Mouse (Mus musculus) lung, postnatal 36 days (tissue): ENCODE measurements around the gene Cdc42bpg.
"Not testable (repeated sequence)": the region's sequence is repeated elsewhere in the genome, so short reads cannot be mapped to it uniquely, and the experiment has no call there.

ENCODE experiments used
- DNase-seq: peaks from one replicate; pipeline ENCODE4 v3.0.0; 2022; ENCODE audit warnings: mixed read lengths

Gene Cdc42bpg

GRCm38 (mm10) chr19:6299450-6300267 lies 6.6 kb upstream of the Cdc42bpg start:
- DNase-seq = peak; percentile 77

DNA sequence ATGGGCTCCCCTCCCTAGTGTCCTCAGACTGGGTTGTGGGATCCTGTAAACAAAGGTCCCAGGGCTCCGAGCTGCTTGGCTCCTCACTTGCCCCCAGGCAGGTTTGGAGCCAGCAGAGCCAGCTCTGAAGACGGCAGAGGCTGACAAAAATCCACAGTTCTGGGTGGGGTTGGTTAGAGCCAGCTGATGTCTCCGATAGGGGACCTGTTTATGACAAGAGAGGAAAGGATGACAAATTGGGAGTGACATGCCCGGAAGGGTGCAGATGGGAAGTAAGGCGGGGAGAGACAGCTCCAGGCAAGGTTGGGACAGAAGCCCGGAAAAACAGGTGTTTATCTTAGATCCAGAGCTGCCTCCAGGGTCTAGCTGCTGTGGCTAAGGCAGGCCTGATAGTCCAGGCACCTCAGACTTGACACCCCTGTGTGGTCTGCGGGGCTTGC lies 5.8 kb upstream of the Cdc42bpg start:
- peak; percentile 87 for DNase-seq

- no peak for DNase-seq
Measured at GRCm38 (mm10) chr19:6302114-6302513, 4.1 kb upstream of the Cdc42bpg start.

- no peak for DNase-seq
Measured at GRCm38 (mm10) chr19:6302522-6302921, 3.7 kb upstream of the Cdc42bpg start.

GRCm38 (mm10) chr19:6303831-6304230 lies 2.4 kb upstream of the Cdc42bpg start:
- no peak for DNase-seq

- peak; percentile 92 for DNase-seq
Measured at GRCm38 (mm10) chr19:6304787-6305516, 1.3 kb upstream of the Cdc42bpg start.

DNA sequence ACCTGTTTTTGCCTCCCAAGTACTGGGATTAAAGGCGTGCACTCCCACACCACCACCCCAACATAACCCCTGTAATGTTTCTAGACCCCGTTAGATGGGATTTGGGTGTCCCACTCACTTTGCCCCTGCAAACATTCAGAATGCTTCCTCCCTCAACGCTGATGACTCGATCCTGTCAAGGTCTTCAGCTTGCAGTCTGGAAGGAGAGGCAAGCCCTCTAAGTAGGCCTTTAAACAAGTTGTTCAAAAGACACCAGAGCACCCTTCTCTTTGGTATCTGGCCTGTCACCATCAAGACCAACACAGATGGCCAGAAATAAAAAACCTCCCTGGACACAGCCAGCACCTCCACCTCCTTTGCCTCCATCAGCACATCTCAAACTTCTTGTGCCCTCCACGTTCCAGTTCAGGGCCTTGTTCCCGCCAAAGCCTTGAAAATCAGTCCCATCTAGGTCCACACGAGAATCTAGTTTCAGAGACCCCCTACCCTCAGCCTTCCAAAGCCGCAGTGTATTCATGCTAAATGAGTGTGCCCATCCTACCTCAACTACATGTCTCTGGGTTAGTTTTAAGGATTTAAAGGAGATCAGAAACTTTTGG lies 640 bp upstream of the Cdc42bpg start:
- no peak for DNase-seq

DNA sequence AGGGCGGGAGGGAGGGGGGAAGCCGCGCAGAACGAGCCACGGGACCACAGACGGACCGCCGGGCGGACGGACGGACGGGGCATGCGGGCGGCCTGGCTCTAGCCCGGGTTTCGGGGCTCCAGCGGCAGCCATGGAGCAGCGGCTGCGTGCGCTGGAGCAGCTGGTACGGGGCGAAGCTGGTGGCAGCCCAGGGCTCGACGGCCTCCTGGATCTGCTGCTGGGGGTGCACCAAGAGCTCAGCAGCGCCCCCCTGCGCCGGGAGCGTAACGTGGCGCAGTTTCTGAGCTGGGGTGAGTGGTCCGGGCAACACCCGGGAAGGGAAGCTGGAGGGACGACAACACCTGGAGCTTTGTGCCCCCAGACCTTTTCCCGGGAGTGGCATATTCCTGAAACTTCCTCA lies 330 bp downstream of the Cdc42bpg start:
- DNase-seq = peak; percentile 88

GRCm38 (mm10) chr19:6307733-6308531 lies 1.7 kb downstream of the Cdc42bpg start:
- peak; percentile 79 for DNase-seq

DNA sequence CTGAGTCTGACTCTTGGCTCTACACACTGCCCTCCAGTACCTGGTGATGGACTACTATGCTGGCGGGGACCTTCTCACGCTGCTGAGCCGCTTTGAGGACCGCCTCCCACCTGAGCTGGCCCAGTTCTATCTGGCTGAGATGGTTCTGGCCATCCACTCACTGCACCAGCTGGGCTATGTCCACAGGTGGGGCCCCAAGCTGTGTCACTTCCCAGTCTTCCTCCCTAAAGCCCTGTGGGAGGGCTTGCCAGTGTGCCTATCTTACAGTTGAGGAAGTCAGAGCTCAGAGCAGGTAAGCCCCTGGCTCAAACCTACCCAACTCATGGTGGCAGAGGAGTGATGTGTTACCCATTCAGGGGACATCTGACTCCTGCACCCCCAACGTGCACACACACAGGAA lies 3.9 kb downstream of the Cdc42bpg start:
- DNase-seq = no peak

DNA sequence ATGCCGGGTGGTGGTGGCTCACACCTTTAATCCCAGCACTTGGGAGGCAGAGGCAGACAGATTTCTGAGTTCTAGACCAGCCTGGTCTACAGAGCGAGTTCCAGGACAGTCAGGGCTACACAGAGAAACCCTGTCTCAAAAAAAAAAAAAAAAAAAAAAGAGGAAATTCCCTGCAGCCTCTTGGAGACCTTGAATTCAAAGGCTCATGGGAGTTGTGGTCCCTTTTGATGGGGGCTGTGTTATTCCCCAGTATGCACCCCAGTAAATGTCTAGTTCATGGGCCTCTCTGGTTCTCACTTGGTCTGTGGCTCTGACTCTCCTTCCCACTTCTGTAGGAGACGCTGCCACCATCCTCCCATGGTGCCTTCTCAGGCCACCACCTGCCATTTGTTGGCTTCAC lies 5.5 kb downstream of the Cdc42bpg start:
- not testable (repeated sequence) for DNase-seq

DNA sequence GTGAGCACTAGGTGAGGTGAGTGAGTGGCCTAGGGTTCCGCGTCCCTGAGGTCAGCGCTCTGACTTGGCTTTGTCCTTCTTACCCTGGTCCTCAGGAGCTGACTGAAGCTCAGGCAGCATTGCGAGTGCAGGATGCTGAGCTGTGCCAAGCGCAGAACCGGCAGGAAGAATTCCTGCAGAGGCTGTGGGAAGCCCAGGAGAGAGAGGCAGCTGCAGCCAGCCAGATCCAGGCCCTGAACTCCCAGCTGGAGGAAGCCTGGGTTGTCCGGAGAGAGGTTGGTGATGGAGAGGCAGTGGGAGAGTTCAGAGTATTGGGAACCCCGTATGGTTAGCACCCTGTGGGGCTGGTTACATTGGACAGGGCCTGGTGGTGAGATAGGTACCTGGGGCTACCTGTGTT lies 7.5 kb downstream of the Cdc42bpg start:
- no peak for DNase-seq

- no peak for DNase-seq
Measured at GRCm38 (mm10) chr19:6314513-6314912, 8.3 kb downstream of the Cdc42bpg start.

- DNase-seq = no peak
Measured at GRCm38 (mm10) chr19:6315573-6315972, 9.3 kb downstream of the Cdc42bpg start.

- no peak for DNase-seq
Measured at GRCm38 (mm10) chr19:6318145-6318544, 11.9 kb downstream of the Cdc42bpg start.

- no peak for DNase-seq
Measured at GRCm38 (mm10) chr19:6321358-6321757, 15.1 kb downstream of the Cdc42bpg start.

DNA sequence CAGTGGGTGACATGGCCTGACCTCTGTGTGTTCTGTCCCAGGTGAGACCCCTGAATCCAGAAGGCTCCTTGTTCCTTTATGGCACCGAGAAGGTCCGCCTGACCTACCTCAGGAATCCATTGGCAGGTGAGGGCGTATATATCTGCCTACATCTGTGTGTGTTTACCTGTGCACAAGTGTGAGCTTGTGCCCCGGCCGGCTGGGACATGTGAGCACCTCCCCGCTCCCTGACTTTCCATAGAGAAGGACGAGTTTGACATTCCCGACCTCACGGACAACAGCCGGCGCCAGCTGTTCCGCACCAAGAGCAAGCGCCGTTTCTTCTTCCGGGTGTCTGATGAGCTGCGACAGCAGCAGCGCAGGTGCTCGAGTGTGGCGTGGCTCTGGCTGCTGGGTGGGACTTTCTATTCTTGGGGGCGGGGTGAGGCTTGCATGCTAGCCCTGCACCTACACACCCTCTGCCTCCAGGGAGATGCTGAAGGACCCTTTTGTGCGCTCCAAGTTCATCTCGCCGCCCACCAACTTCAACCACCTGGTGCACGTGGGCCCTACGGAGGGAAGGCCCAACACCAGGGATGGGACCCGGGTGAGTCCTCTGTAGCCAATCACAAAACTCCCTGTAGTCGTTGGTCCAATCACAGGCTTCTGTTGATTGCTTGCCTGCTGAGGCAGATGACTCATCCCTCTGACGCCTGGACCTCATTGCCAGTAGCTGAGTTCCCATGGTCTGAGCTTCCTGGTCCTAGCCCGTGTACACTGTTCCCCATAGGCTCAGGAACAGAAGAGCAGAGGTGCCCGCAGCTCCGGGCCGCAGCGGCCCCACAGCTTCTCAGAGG lies 15.7 kb downstream of the Cdc42bpg start:
- peak; percentile 63 for DNase-seq

DNA sequence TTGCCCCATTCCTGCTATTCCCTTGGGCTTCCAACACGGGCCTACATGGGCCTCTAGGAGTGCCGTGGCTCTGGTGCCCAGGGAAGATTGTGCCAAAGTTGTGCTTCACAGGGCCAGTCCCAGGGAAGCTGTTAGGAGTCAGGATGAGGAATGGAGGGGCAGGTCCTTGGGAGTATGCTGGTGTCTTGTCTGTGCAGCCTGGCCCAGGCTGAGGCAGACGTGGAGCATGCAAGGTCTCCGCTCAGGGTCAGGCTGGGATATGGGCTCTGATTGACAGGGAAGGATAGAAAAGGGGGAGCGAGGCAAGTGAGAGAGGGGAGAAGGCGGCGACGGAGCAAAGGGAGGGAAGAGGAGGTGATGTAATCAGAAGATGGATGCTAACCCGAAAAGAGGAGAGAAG lies 18.5 kb downstream of the Cdc42bpg start:
- no peak for DNase-seq

DNA sequence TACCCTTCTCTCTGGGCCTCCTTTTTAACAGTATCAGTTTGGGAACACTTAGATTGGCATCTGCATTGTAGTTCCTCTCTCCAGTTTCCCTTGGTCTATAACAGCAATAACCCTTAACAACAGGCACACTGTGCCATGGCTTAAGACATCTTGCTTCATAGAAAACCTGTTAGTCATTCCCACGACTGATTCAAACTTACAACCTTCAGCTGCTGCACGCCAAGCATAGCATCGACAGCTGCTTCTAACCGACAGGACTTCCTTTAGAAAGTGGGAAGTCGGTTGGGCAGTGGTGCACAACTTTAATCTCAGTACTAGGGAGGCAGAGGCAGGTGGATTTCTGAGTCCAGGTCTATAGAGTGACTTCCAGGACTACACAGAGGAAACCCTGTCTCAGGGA lies 24.9 kb downstream of the Cdc42bpg start:
- DNase-seq = no peak

GRCm38 (mm10) chr19:6331719-6332516 lies 25.7 kb downstream of the Cdc42bpg start:
- DNase-seq = peak; percentile 62
